Mouse (Mus musculus) limb, embryonic 13.5 days (tissue): ENCODE data around the gene Hint2. TPM values are rescaled to one million over a fixed set of nuclear protein-coding genes. Genes with fewer than 3 reads are reported as not detected.
A peak's percentile ranks its signal among the peaks of the same experiment; 100 is the strongest.

Experiments
- ATAC-seq: fragments of 200-750 bp; cut with Nextera tagmentation; 2 replicates; pipeline ENCODE4 v1.8.0; 2017; ENCODE audit warnings: low read depth, moderate number of reproducible peaks, moderate TSS enrichment; ENCODE audit not compliant: low FRiP score
- H3K27ac ChIP-seq: fragments of 300-500 bp; sonication (generic); 2 replicates; pipeline ENCODE4 v1.5.1; 2015; ENCODE audit warnings: inconsistent platforms, mild to moderate bottlenecking, moderate library complexity
- H3K27me3 ChIP-seq: fragments of 300-500 bp; sonication (generic); 2 replicates; pipeline ENCODE4 v1.6.1; 2015; ENCODE audit warnings: mild to moderate bottlenecking, inconsistent platforms
- H3K36me3 ChIP-seq: fragments of 300-500 bp; sonication (generic); 2 replicates; pipeline ENCODE4 v1.6.1; 2015; ENCODE audit warnings: inconsistent platforms, mild to moderate bottlenecking, moderate library complexity
- H3K4me1 ChIP-seq: fragments of 300-500 bp; sonication (generic); 2 replicates; pipeline ENCODE4 v1.6.1; 2015; ENCODE audit warnings: inconsistent platforms
- H3K4me2 ChIP-seq: fragments of 300-500 bp; sonication (generic); replicated peaks from 2 replicates; pipeline ENCODE4 v1.6.1; 2015; ENCODE audit warnings: inconsistent platforms, mild to moderate bottlenecking, moderate library complexity
- H3K4me3 ChIP-seq: fragments of 300-500 bp; sonication (generic); 2 replicates; pipeline ENCODE4 v1.5.1; 2015; ENCODE audit warnings: moderate library complexity, mild to moderate bottlenecking, inconsistent platforms
- H3K9ac ChIP-seq: fragments of 300-500 bp; sonication (generic); 2 replicates; pipeline ENCODE4 v1.6.1; 2015; ENCODE audit warnings: mild to moderate bottlenecking, inconsistent platforms
- H3K9me3 ChIP-seq: fragments of 300-500 bp; sonication (generic); 2 replicates; pipeline ENCODE4 v1.6.1; 2016; ENCODE audit warnings: inconsistent platforms
- WGBS: fragments of 180-500 bp; shearing (Covaris S2); methylation state at CpG from one replicate; pipeline ENCODE4 v1.1.7; 2015; 5-methylcytosine and 5-hydroxymethylcytosine counted together
- microRNA-seq: library from miRNA; unstranded; fragments of <30 nt; microRNA quantifications from one replicate; pipeline ENCODE4, GENCODE M21; 2016
- polyA plus RNA-seq: library from polyadenylated mRNA; unstranded; fragments of >200 nt; fragmentation: Nextera tagmentation; extraction: Ambion mirVana; gene quantifications from 2 replicates; pipeline ENCODE4 v1.2.1, GENCODE M21; 2015

Gene Hint2
- polyA plus RNA-seq, 1 experiment from 2014 or later: 78.3 TPM

GRCm38 (mm10) chr4:43630030-43630581 is 26.2 kb downstream of the Hint2 start:
- ATAC-seq: peak; percentile 62; the same call in 1 of the 2 replicates
- Histone ChIP-seq H3K4me2 (peak overlapping the region; percentile 94; the same call in 1 of the 2 replicates), H3K36me3 (no peaks in the 10 kb centered on the region), H3K4me1 (peaks cover 42% of the 10 kb centered on the region), H3K27ac (peak overlapping the region; percentile 76; the same call in 1 of the 2 replicates), H3K9ac (no peak overlapping the region), H3K4me3 (no peak overlapping the region), H3K9me3 (peaks cover 8% of the 10 kb centered on the region), H3K27me3 (peaks cover 9% of the 10 kb centered on the region; the same call in 1 of the 2 replicates)
- 5% methylated on average over 5 of the region's 5 CpGs for whole genome bisulfite sequencing

GRCm38 (mm10) chr4:43629106-43629817 is 27.0 kb downstream of the Hint2 start:
- Histone ChIP-seq H3K27me3 (peaks cover 9% of the 10 kb centered on the region; the same call in 1 of the 2 replicates), H3K9me3 (peaks cover 12% of the 10 kb centered on the region), H3K36me3 (no peaks in the 10 kb centered on the region), H3K4me1 (peaks cover 33% of the 10 kb centered on the region), H3K27ac (no peak overlapping the region), H3K9ac (no peak overlapping the region), H3K4me2 (no peak overlapping the region), H3K4me3 (no peak overlapping the region)
- 45% methylated on average over 20 of the region's 20 CpGs for WGBS
- ATAC-seq: no peak

- Histone ChIP-seq H3K4me1 (no peaks in the 10 kb centered on the region), H3K4me3 (no peak overlapping the region), H3K9me3 (peaks cover 5% of the 10 kb centered on the region), H3K36me3 (no peaks in the 10 kb centered on the region), H3K9ac (no peak overlapping the region), H3K27ac (no peak overlapping the region), H3K4me2 (no peak overlapping the region), H3K27me3 (no peaks in the 10 kb centered on the region)
- no peak for ATAC-seq
- WGBS: 72% methylated on average over 4 of the region's 4 CpGs
These were observed 36.0 kb downstream of the Hint2 start for GRCm38 (mm10) chr4:43620146-43620778.

- no peak overlapping the region for H3K4me2 ChIP-seq
- H3K27me3 ChIP-seq: no peaks in the 10 kb centered on the region
- 62% methylated on average over 3 of the region's 3 CpGs for WGBS
- no peaks in the 10 kb centered on the region for H3K4me1 ChIP-seq
- H3K27ac ChIP-seq: no peak overlapping the region
- no peak for ATAC-seq
- H3K4me3 ChIP-seq: no peak overlapping the region
- no peak overlapping the region for H3K9ac ChIP-seq
- no peaks in the 10 kb centered on the region for H3K9me3 ChIP-seq
- no peaks in the 10 kb centered on the region for H3K36me3 ChIP-seq
These were observed 43.1 kb downstream of the Hint2 start for GRCm38 (mm10) chr4:43613060-43613730.

- no peaks in the 10 kb centered on the region for H3K27me3 ChIP-seq
- H3K9me3 ChIP-seq: no peaks in the 10 kb centered on the region
- no peak overlapping the region for H3K4me3 ChIP-seq
- no peak overlapping the region for H3K4me2 ChIP-seq
- no peak for ATAC-seq
- no peak overlapping the region for H3K9ac ChIP-seq
- no peaks in the 10 kb centered on the region for H3K36me3 ChIP-seq
- H3K27ac ChIP-seq: no peak overlapping the region
- H3K4me1 ChIP-seq: no peaks in the 10 kb centered on the region
- WGBS: 72% methylated on average over 10 of the region's 10 CpGs
These were observed 43.7 kb downstream of the Hint2 start for GRCm38 (mm10) chr4:43612534-43612933.

GRCm38 (mm10) chr4:43604751-43605685 is 51.2 kb downstream of the Hint2 start:
- H3K27ac ChIP-seq: no peak overlapping the region
- no peaks in the 10 kb centered on the region for H3K36me3 ChIP-seq
- H3K4me3 ChIP-seq: no peak overlapping the region
- no peak for ATAC-seq
- WGBS: 78% methylated on average over 9 of the region's 9 CpGs
- no peak overlapping the region for H3K4me2 ChIP-seq
- H3K9ac ChIP-seq: no peak overlapping the region
- no peaks in the 10 kb centered on the region for H3K27me3 ChIP-seq
- H3K9me3 ChIP-seq: no peaks in the 10 kb centered on the region
- no peaks in the 10 kb centered on the region for H3K4me1 ChIP-seq

Small RNAs within 50 kb of the gene (microRNA-seq; reads per million reads assigned to microRNA genes)
- 0.52 reads per million for gene Gm25262

Other genes with a start within 250 kb of the Hint2 start
- not detected in 2 replicates for gene Fam166b, start 227.3 kb downstream of the Hint2 start, polyA plus RNA-seq
- gene Tesk1, start 214.5 kb downstream of the Hint2 start, polyA plus RNA-seq: 7.7 and 10.3 TPM in 2 replicates
- 3.0 and 4.2 TPM in 2 replicates for gene Cd72, start 201.8 kb downstream of the Hint2 start, polyA plus RNA-seq
- gene Sit1, start 172.7 kb downstream of the Hint2 start, polyA plus RNA-seq: not detected in 2 replicates
- gene Ccdc107, start 163.6 kb downstream of the Hint2 start, polyA plus RNA-seq: 71.6 and 74.3 TPM in 2 replicates
- 43.8 and 47.3 TPM in 2 replicates for gene Arhgef39, start 156.8 kb downstream of the Hint2 start, polyA plus RNA-seq
- gene Car9, start 149.5 kb downstream of the Hint2 start, polyA plus RNA-seq: 2.3 and 3.3 TPM in 2 replicates
- 370 and 372 TPM in 2 replicates for gene Tpm2, start 132.7 kb downstream of the Hint2 start, polyA plus RNA-seq
- 58.7 and 60.0 TPM in 2 replicates for gene Creb3, start 94.1 kb downstream of the Hint2 start, polyA plus RNA-seq
- gene Tln1, start 93.8 kb downstream of the Hint2 start, polyA plus RNA-seq: 60.4 and 63.6 TPM in 2 replicates
- 35.0 and 38.5 TPM in 2 replicates for gene Rgp1, start 77.8 kb downstream of the Hint2 start, polyA plus RNA-seq
- 26.9 and 27.0 TPM in 2 replicates for gene Gba2, start 77.6 kb downstream of the Hint2 start, polyA plus RNA-seq
- gene Msmp, start 72.0 kb downstream of the Hint2 start, polyA plus RNA-seq: 1.4 and 2.2 TPM in 2 replicates
- 18.7 and 20.2 TPM in 2 replicates for gene Npr2, start 24.5 kb downstream of the Hint2 start, polyA plus RNA-seq
- 0.84 and 1.00 TPM in 2 replicates for gene Spag8, start 2.9 kb downstream of the Hint2 start, polyA plus RNA-seq
- 7.8 and 8.2 TPM in 2 replicates for gene Tmem8b, start 12.5 kb upstream of the Hint2 start, polyA plus RNA-seq
- 2.5 and 2.6 TPM in 2 replicates for gene Fam221b, start 12.7 kb upstream of the Hint2 start, polyA plus RNA-seq
- not detected in 2 replicates for gene Olfr70, start 44.3 kb upstream of the Hint2 start, polyA plus RNA-seq
- gene Olfr71, start 53.8 kb upstream of the Hint2 start, polyA plus RNA-seq: not detected in 2 replicates
- gene Hrct1, start 70.7 kb upstream of the Hint2 start, polyA plus RNA-seq: 1.7 and 2.3 TPM in 2 replicates
- gene Spaar, start 73.6 kb upstream of the Hint2 start, polyA plus RNA-seq: 0.33 and 0.63 TPM in 2 replicates
- not detected in 2 replicates for gene Olfr159, start 114.5 kb upstream of the Hint2 start, polyA plus RNA-seq
- 0.18 and 0.20 TPM in 2 replicates for gene Olfr156, start 167.4 kb upstream of the Hint2 start, polyA plus RNA-seq
- not detected in 2 replicates for gene Olfr157, start 183.7 kb upstream of the Hint2 start, polyA plus RNA-seq
- not detected in 2 replicates for gene Olfr155, start 195.1 kb upstream of the Hint2 start, polyA plus RNA-seq
- gene Reck, start 219.1 kb upstream of the Hint2 start, polyA plus RNA-seq: 35.7 and 36.3 TPM in 2 replicates